ENCODE assay signal across 24 mouse cellular contexts in genomic region chr8:75053342-75053741, GRCm38 (mm10).
"Had no signal": no experiment of that assay in that cellular context is flagged by ENCODE, and none has a peak within 500 bp of the region (broad histone marks: within the 10 kb centered on the region; RNA-seq: fewer than 3 reads in every experiment).

No protein-coding gene starts in this region.

- H3K4me3 ChIP-seq: heart, embryonic 10.5 days; heart, embryonic 12.5 days; hindbrain, embryonic 10.5 days; hindbrain, embryonic 12.5 days; intestine, embryonic 15.5 days; limb, embryonic 13.5 days; limb, embryonic 15.5 days; liver, embryonic 12.5 days had no signal

- DNase-seq: gastrocnemius, postnatal 14 days; gastrocnemius, postnatal 36 days; heart, adult 18-20 months; heart, postnatal 10 days; heart, postnatal 4 days; kidney, adult 18-20 months; kidney, adult 8-10 months; kidney, postnatal 10 days; kidney, postnatal 25 days; layer of hippocampus, adult 9-11 months; layer of hippocampus, postnatal 36 days; left cerebral cortex, postnatal 4 days had no signal

- H3K27me3 ChIP-seq: heart, embryonic 12.5 days; hindbrain, embryonic 12.5 days; intestine, embryonic 15.5 days; limb, embryonic 13.5 days; limb, embryonic 15.5 days; liver, embryonic 12.5 days had no signal

- H3K9ac ChIP-seq: heart, embryonic 12.5 days; hindbrain, embryonic 12.5 days; hindbrain, embryonic 14.5 days; intestine, embryonic 15.5 days; limb, embryonic 15.5 days; liver, embryonic 12.5 days had no signal

- ATAC-seq: hindbrain, embryonic 16.5 days; inflammation-experienced regulatory T-cells, adult 6 months; intestine, embryonic 15.5 days; intestine, postnatal 0 days; liver, embryonic 12.5 days had no signal

- H3K27ac ChIP-seq: heart, embryonic 10.5 days; hindbrain, embryonic 10.5 days; hindbrain, embryonic 12.5 days; hindbrain, embryonic 14.5 days; intestine, embryonic 15.5 days; limb, embryonic 13.5 days; limb, embryonic 15.5 days; liver, embryonic 12.5 days had no signal

- H3K4me1 ChIP-seq: heart, embryonic 10.5 days; hindbrain, embryonic 10.5 days; hindbrain, embryonic 12.5 days; intestine, embryonic 15.5 days; limb, embryonic 13.5 days; limb, embryonic 15.5 days; liver, embryonic 12.5 days had no signal

- H3K4me2 ChIP-seq: heart, embryonic 12.5 days; hindbrain, embryonic 12.5 days; hindbrain, embryonic 14.5 days; intestine, embryonic 15.5 days; limb, embryonic 13.5 days; limb, embryonic 15.5 days; liver, embryonic 12.5 days had no signal

- H3K36me3 ChIP-seq: intestine, embryonic 15.5 days had no signal

- H3K9me3 ChIP-seq: heart, embryonic 10.5 days; heart, embryonic 12.5 days; hindbrain, embryonic 10.5 days; hindbrain, embryonic 12.5 days; intestine, embryonic 15.5 days; limb, embryonic 13.5 days; limb, embryonic 15.5 days; liver, embryonic 12.5 days had no signal
